Mouse (Mus musculus): Measurements from ENCODE around the gene Lpgat1.

Gene Lpgat1

GRCm38 (mm10) chr1:191733822-191734221, 16.2 kb downstream of the Lpgat1 start:
- DNase-seq (ENCODE audit: low read depth, low spot score): no peak

GRCm38 (mm10) chr1:191736425-191736824, 18.8 kb downstream of the Lpgat1 start:
- DNase-seq (ENCODE audit: low read depth, low spot score): no peak

GRCm38 (mm10) chr1:191737871-191738270, 20.2 kb downstream of the Lpgat1 start:
- DNase-seq (ENCODE audit: low read depth, low spot score): no peak

GRCm38 (mm10) chr1:191738726-191739125, 21.1 kb downstream of the Lpgat1 start:
- no peak for DNase-seq (ENCODE audit: low read depth, low spot score)

GRCm38 (mm10) chr1:191740587-191741361, 23.1 kb downstream of the Lpgat1 start:
- DNase-seq (ENCODE audit: low read depth, low spot score): no peak

GRCm38 (mm10) chr1:191741635-191742034, 24.0 kb downstream of the Lpgat1 start:
- DNase-seq (ENCODE audit: low read depth, low spot score): no peak

- no peak for DNase-seq (ENCODE audit: low read depth, low spot score)
Measured at GRCm38 (mm10) chr1:191748431-191748830, 30.8 kb downstream of the Lpgat1 start.

- DNase-seq (ENCODE audit: low read depth, low spot score): peak; percentile 89
Measured at GRCm38 (mm10) chr1:191756520-191757199, 39.0 kb downstream of the Lpgat1 start.

- DNase-seq (ENCODE audit: low read depth, low spot score): no peak
Measured at GRCm38 (mm10) chr1:191774106-191774505, 56.5 kb downstream of the Lpgat1 start.

- no peak for DNase-seq (ENCODE audit: low read depth, low spot score)
Measured at GRCm38 (mm10) chr1:191775116-191775515, 57.5 kb downstream of the Lpgat1 start.

GRCm38 (mm10) chr1:191777521-191777920, 59.9 kb downstream of the Lpgat1 start:
- no peak for DNase-seq (ENCODE audit: low read depth, low spot score)

- no peak for DNase-seq (ENCODE audit: low read depth, low spot score)
Measured at GRCm38 (mm10) chr1:191780470-191780869, 62.8 kb downstream of the Lpgat1 start.

GRCm38 (mm10) chr1:191785108-191785507, 67.5 kb downstream of the Lpgat1 start:
- DNase-seq (ENCODE audit: low read depth, low spot score): no peak

GRCm38 (mm10) chr1:191786255-191786654, 68.6 kb downstream of the Lpgat1 start:
- no peak for DNase-seq (ENCODE audit: low read depth, low spot score)

GRCm38 (mm10) chr1:191787379-191787778, 69.7 kb downstream of the Lpgat1 start:
- DNase-seq (ENCODE audit: low read depth, low spot score): no peak

GRCm38 (mm10) chr1:191792991-191793390, 75.4 kb downstream of the Lpgat1 start:
- no peak for DNase-seq (ENCODE audit: low read depth, low spot score)

- no peak for DNase-seq (ENCODE audit: low read depth, low spot score)
Measured at GRCm38 (mm10) chr1:191793888-191794532, 76.4 kb downstream of the Lpgat1 start.

- no peak for DNase-seq (ENCODE audit: low read depth, low spot score)
Measured at GRCm38 (mm10) chr1:191796238-191796896, 78.7 kb downstream of the Lpgat1 start.

- DNase-seq (ENCODE audit: low read depth, low spot score): no peak
Measured at GRCm38 (mm10) chr1:191802093-191802819, 84.6 kb downstream of the Lpgat1 start.

- DNase-seq (ENCODE audit: low read depth, low spot score): no peak
Measured at GRCm38 (mm10) chr1:191802820-191803655, 85.4 kb downstream of the Lpgat1 start.
